Mouse (Mus musculus): Measurements from ENCODE around the gene Patl2. TPM values are rescaled to one million over a fixed set of nuclear protein-coding genes. Genes with fewer than 3 reads are reported as not detected.
A peak's percentile ranks its signal among the peaks of the same experiment; 100 is the strongest.

Gene Patl2
- 0.04 and 0.07 TPM in 2 replicates for polyA plus RNA-seq (2015; fragmentation: Nextera tagmentation; extraction: Ambion mirVana)

- Histone ChIP-seq H3K9ac (ENCODE audit: low read depth, low read length) (no peak within 1 kb of the TSS), H3K27ac (ENCODE audit: low read length) (no peak within 1 kb of the TSS), H3K9me3 (replicated peaks; ENCODE audit: control insufficient read depth, low read length) (no peaks in the 10 kb centered on the region), H3K4me2 (ENCODE audit: low read depth, low read length) (no peak within 1 kb of the TSS), H3K4me1 (ENCODE audit: control insufficient read depth, low read depth, low read length) (no peaks in the 10 kb centered on the region), H3K36me3 (ENCODE audit: control insufficient read depth, insufficient read depth) (no peaks in the 10 kb centered on the region), H3K4me3 (ENCODE audit: low read depth, low read length) (no peak within 1 kb of the TSS), H3K27me3 (ENCODE audit: control insufficient read depth, insufficient read depth, low read depth, low read length) (no peaks in the 10 kb centered on the region)
- 69% methylated on average over 17 of the region's 17 CpGs for WGBS (ENCODE audit: insufficient replicate concordance)
- ATAC-seq (ENCODE audit: low read depth): no peak
These were observed at the start of gene Patl2, which contains the start of gene Terb2 for GRCm38 (mm10) chr2:122186106-122186505. Gene Patl2, minus strand, starts transcription at chr2:122186189. Gene Terb2, plus strand, starts transcription at chr2:122186272.

- H3K9me3 ChIP-seq (replicated peaks; ENCODE audit: control insufficient read depth, low read length): no peaks in the 10 kb centered on the region
- peak overlapping the region; percentile 82 for H3K9ac ChIP-seq (ENCODE audit: low read depth, low read length)
- peak overlapping the region; percentile 77 for H3K4me3 ChIP-seq (ENCODE audit: low read depth, low read length)
- 12% methylated on average over 2 of the region's 2 CpGs for WGBS (ENCODE audit: insufficient replicate concordance)
- peak; percentile 22 for ATAC-seq (ENCODE audit: low read depth)
- peak overlapping the region; percentile 88 for H3K4me2 ChIP-seq (ENCODE audit: low read depth, low read length)
- H3K4me1 ChIP-seq (ENCODE audit: control insufficient read depth, low read depth, low read length): peaks cover 30% of the 10 kb centered on the region
- no peaks in the 10 kb centered on the region for H3K27me3 ChIP-seq (ENCODE audit: control insufficient read depth, insufficient read depth, low read depth, low read length)
- no peaks in the 10 kb centered on the region for H3K36me3 ChIP-seq (ENCODE audit: control insufficient read depth, insufficient read depth)
- H3K27ac ChIP-seq (ENCODE audit: low read length): peak overlapping the region; percentile 95
These were observed 49.4 kb upstream of the Patl2 start for GRCm38 (mm10) chr2:122235425-122235824.

- Histone ChIP-seq H3K4me3 (ENCODE audit: low read depth, low read length) (peak within 1 kb of the TSS; percentile 77), H3K4me1 (ENCODE audit: control insufficient read depth, low read depth, low read length) (peaks cover 30% of the 10 kb centered on the region)
- WGBS (ENCODE audit: insufficient replicate concordance): under 1% methylated on average over 35 of the region's 35 CpGs
These were observed 48.8 kb upstream of the Patl2 start, which contains the start of gene Sord for GRCm38 (mm10) chr2:122234611-122235288. Gene Sord, plus strand, starts transcription at chr2:122234749.

GRCm38 (mm10) chr2:122233759-122234557 is 48.0 kb upstream of the Patl2 start:
- peaks cover 25% of the 10 kb centered on the region for H3K4me1 ChIP-seq (ENCODE audit: control insufficient read depth, low read depth, low read length)
- no peaks in the 10 kb centered on the region for H3K27me3 ChIP-seq (ENCODE audit: control insufficient read depth, insufficient read depth, low read depth, low read length)
- H3K9me3 ChIP-seq (replicated peaks; ENCODE audit: control insufficient read depth, low read length): no peaks in the 10 kb centered on the region
- peak overlapping the region; percentile 82 for H3K9ac ChIP-seq (ENCODE audit: low read depth, low read length)
- WGBS (ENCODE audit: insufficient replicate concordance): 9% methylated on average over 26 of the region's 26 CpGs
- H3K36me3 ChIP-seq (ENCODE audit: control insufficient read depth, insufficient read depth): no peaks in the 10 kb centered on the region
- peak overlapping the region; percentile 95 for H3K27ac ChIP-seq (ENCODE audit: low read length)
- H3K4me3 ChIP-seq (ENCODE audit: low read depth, low read length): peak overlapping the region; percentile 77
- H3K4me2 ChIP-seq (ENCODE audit: low read depth, low read length): peak overlapping the region; percentile 88
- no peak for ATAC-seq (ENCODE audit: low read depth)

More at GRCm38 (mm10) chr2:122234611-122235288, 48.8 kb upstream of the Patl2 start, which contains the start of gene Sord:
- peak within 1 kb of the TSS; percentile 88 for H3K4me2 ChIP-seq (ENCODE audit: low read depth, low read length)
- H3K27me3 ChIP-seq (ENCODE audit: control insufficient read depth, insufficient read depth, low read depth, low read length): no peaks in the 10 kb centered on the region
- no peaks in the 10 kb centered on the region for H3K36me3 ChIP-seq (ENCODE audit: control insufficient read depth, insufficient read depth)
- H3K9ac ChIP-seq (ENCODE audit: low read depth, low read length): peak within 1 kb of the TSS; percentile 82
- H3K27ac ChIP-seq (ENCODE audit: low read length): peak within 1 kb of the TSS; percentile 95
- no peaks in the 10 kb centered on the region for H3K9me3 ChIP-seq (replicated peaks; ENCODE audit: control insufficient read depth, low read length)
- peak; percentile 93 for ATAC-seq (ENCODE audit: low read depth)

GRCm38 (mm10) chr2:122233341-122233740 is 47.4 kb upstream of the Patl2 start:
- Histone ChIP-seq H3K4me3 (ENCODE audit: low read depth, low read length) (no peak overlapping the region), H3K27me3 (ENCODE audit: control insufficient read depth, insufficient read depth, low read depth, low read length) (no peaks in the 10 kb centered on the region), H3K36me3 (ENCODE audit: control insufficient read depth, insufficient read depth) (no peaks in the 10 kb centered on the region), H3K9me3 (replicated peaks; ENCODE audit: control insufficient read depth, low read length) (no peaks in the 10 kb centered on the region), H3K27ac (ENCODE audit: low read length) (no peak overlapping the region), H3K4me2 (ENCODE audit: low read depth, low read length) (peak overlapping the region; percentile 88), H3K4me1 (ENCODE audit: control insufficient read depth, low read depth, low read length) (peaks cover 25% of the 10 kb centered on the region), H3K9ac (ENCODE audit: low read depth, low read length) (no peak overlapping the region)
- 51% methylated on average over 5 of the region's 5 CpGs for WGBS (ENCODE audit: insufficient replicate concordance)
- ATAC-seq (ENCODE audit: low read depth): no peak

GRCm38 (mm10) chr2:122231616-122232015 is 45.6 kb upstream of the Patl2 start:
- Histone ChIP-seq H3K4me1 (ENCODE audit: control insufficient read depth, low read depth, low read length) (peaks cover 25% of the 10 kb centered on the region), H3K27ac (ENCODE audit: low read length) (no peak overlapping the region), H3K9me3 (replicated peaks; ENCODE audit: control insufficient read depth, low read length) (no peaks in the 10 kb centered on the region), H3K4me2 (ENCODE audit: low read depth, low read length) (no peak overlapping the region), H3K4me3 (ENCODE audit: low read depth, low read length) (no peak overlapping the region), H3K9ac (ENCODE audit: low read depth, low read length) (no peak overlapping the region), H3K36me3 (ENCODE audit: control insufficient read depth, insufficient read depth) (no peaks in the 10 kb centered on the region), H3K27me3 (ENCODE audit: control insufficient read depth, insufficient read depth, low read depth, low read length) (no peaks in the 10 kb centered on the region)
- ATAC-seq (ENCODE audit: low read depth): no peak
- WGBS (ENCODE audit: insufficient replicate concordance): 86% methylated on average over 9 of the region's 9 CpGs

GRCm38 (mm10) chr2:122230395-122230794 is 44.4 kb upstream of the Patl2 start:
- H3K4me3 ChIP-seq (ENCODE audit: low read depth, low read length): no peak overlapping the region
- no peaks in the 10 kb centered on the region for H3K27me3 ChIP-seq (ENCODE audit: control insufficient read depth, insufficient read depth, low read depth, low read length)
- H3K9ac ChIP-seq (ENCODE audit: low read depth, low read length): no peak overlapping the region
- 77% methylated on average over 6 of the region's 6 CpGs for WGBS (ENCODE audit: insufficient replicate concordance)
- H3K9me3 ChIP-seq (replicated peaks; ENCODE audit: control insufficient read depth, low read length): no peaks in the 10 kb centered on the region
- no peak overlapping the region for H3K4me2 ChIP-seq (ENCODE audit: low read depth, low read length)
- H3K4me1 ChIP-seq (ENCODE audit: control insufficient read depth, low read depth, low read length): peaks cover 17% of the 10 kb centered on the region
- H3K27ac ChIP-seq (ENCODE audit: low read length): no peak overlapping the region
- H3K36me3 ChIP-seq (ENCODE audit: control insufficient read depth, insufficient read depth): no peaks in the 10 kb centered on the region
- no peak for ATAC-seq (ENCODE audit: low read depth)

GRCm38 (mm10) chr2:122223654-122224053 is 37.7 kb upstream of the Patl2 start:
- peak; percentile 62; the same call in 1 of the 2 replicates for ATAC-seq (ENCODE audit: low read depth)
- H3K36me3 ChIP-seq (ENCODE audit: control insufficient read depth, insufficient read depth): no peaks in the 10 kb centered on the region

GRCm38 (mm10) chr2:122222272-122222671 is 36.3 kb upstream of the Patl2 start:
- Histone ChIP-seq H3K9me3 (replicated peaks; ENCODE audit: control insufficient read depth, low read length) (no peaks in the 10 kb centered on the region), H3K4me1 (ENCODE audit: control insufficient read depth, low read depth, low read length) (peaks cover 15% of the 10 kb centered on the region), H3K4me3 (ENCODE audit: low read depth, low read length) (no peak overlapping the region), H3K27me3 (ENCODE audit: control insufficient read depth, insufficient read depth, low read depth, low read length) (no peaks in the 10 kb centered on the region), H3K4me2 (ENCODE audit: low read depth, low read length) (no peak overlapping the region), H3K27ac (ENCODE audit: low read length) (no peak overlapping the region), H3K9ac (ENCODE audit: low read depth, low read length) (no peak overlapping the region), H3K36me3 (ENCODE audit: control insufficient read depth, insufficient read depth) (no peaks in the 10 kb centered on the region)
- 38% methylated on average over 5 of the region's 5 CpGs for WGBS (ENCODE audit: insufficient replicate concordance)
- no peak for ATAC-seq (ENCODE audit: low read depth)

More at GRCm38 (mm10) chr2:122223654-122224053, 37.7 kb upstream of the Patl2 start:
- H3K4me2 ChIP-seq (ENCODE audit: low read depth, low read length): no peak overlapping the region
- H3K9me3 ChIP-seq (replicated peaks; ENCODE audit: control insufficient read depth, low read length): no peaks in the 10 kb centered on the region
- H3K9ac ChIP-seq (ENCODE audit: low read depth, low read length): no peak overlapping the region
- H3K27ac ChIP-seq (ENCODE audit: low read length): no peak overlapping the region
- no peaks in the 10 kb centered on the region for H3K27me3 ChIP-seq (ENCODE audit: control insufficient read depth, insufficient read depth, low read depth, low read length)
- no peak overlapping the region for H3K4me3 ChIP-seq (ENCODE audit: low read depth, low read length)
- peaks cover 18% of the 10 kb centered on the region for H3K4me1 ChIP-seq (ENCODE audit: control insufficient read depth, low read depth, low read length)

Data from liver, embryonic 16.5 days (tissue).